Mouse (Mus musculus): ENCODE results near the gene Rbm8a. TPM values are rescaled to one million over a fixed set of nuclear protein-coding genes. Genes with fewer than 3 reads are reported as not detected.

Gene Rbm8a
- polyA plus RNA-seq, 1 experiment from 2014 or later: 176 TPM

GRCm38 (mm10) chr3:96596855-96597254 lies 32.9 kb upstream of the Rbm8a start:
- H3K4me2 ChIP-seq: peak overlapping the region; percentile 99
- peaks cover 53% of the 10 kb centered on the region for H3K4me1 ChIP-seq (replicated peaks)
- H3K36me3 ChIP-seq: no peaks in the 10 kb centered on the region
- peaks cover 39% of the 10 kb centered on the region for H3K27me3 ChIP-seq
- no peak for ATAC-seq (ENCODE audit: insufficient number of reproducible peaks, insufficient read depth, low FRiP score, low TSS enrichment, low read depth)
- H3K4me3 ChIP-seq (replicated peaks): peak overlapping the region; percentile 53
- no peaks in the 10 kb centered on the region for H3K9me3 ChIP-seq
- 4% methylated on average over 10 of the region's 12 CpGs for WGBS
- H3K9ac ChIP-seq (replicated peaks): peak overlapping the region; percentile 67
- no peak overlapping the region for H3K27ac ChIP-seq

DNA sequence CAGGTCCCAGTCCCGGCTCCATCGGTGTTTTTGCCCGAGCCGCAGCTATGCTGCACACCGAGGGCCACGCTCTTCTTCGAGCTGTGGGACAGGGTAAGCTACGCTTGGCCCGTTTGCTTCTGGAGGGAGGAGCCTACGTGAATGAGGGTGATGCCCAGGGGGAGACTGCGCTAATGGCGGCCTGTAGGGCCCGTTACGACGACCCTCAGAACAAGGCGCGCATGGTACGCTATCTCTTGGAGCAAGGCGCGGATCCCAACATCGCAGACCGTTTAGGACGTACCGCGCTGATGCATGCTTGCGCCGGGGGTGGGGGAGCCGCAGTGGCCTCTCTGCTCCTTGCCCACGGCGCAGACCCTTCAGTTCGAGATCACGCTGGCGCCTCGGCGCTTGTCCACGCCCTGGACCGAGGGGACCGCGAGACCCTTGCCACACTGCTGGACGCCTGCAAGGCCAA lies 32.3 kb upstream of the Rbm8a start:
- H3K36me3 ChIP-seq: no peaks in the 10 kb centered on the region
- H3K27me3 ChIP-seq: peaks cover 39% of the 10 kb centered on the region
- peaks cover 54% of the 10 kb centered on the region for H3K4me1 ChIP-seq (replicated peaks)
- no peaks in the 10 kb centered on the region for H3K9me3 ChIP-seq
- peak overlapping the region; percentile 53 for H3K4me3 ChIP-seq (replicated peaks)
- peak overlapping the region; percentile 67 for H3K9ac ChIP-seq (replicated peaks)
- no peak for ATAC-seq (ENCODE audit: insufficient number of reproducible peaks, insufficient read depth, low FRiP score, low TSS enrichment, low read depth)
- under 1% methylated on average over 40 of the region's 40 CpGs for WGBS
- peak overlapping the region; percentile 67 for H3K27ac ChIP-seq
- H3K4me2 ChIP-seq: peak overlapping the region; percentile 99

DNA sequence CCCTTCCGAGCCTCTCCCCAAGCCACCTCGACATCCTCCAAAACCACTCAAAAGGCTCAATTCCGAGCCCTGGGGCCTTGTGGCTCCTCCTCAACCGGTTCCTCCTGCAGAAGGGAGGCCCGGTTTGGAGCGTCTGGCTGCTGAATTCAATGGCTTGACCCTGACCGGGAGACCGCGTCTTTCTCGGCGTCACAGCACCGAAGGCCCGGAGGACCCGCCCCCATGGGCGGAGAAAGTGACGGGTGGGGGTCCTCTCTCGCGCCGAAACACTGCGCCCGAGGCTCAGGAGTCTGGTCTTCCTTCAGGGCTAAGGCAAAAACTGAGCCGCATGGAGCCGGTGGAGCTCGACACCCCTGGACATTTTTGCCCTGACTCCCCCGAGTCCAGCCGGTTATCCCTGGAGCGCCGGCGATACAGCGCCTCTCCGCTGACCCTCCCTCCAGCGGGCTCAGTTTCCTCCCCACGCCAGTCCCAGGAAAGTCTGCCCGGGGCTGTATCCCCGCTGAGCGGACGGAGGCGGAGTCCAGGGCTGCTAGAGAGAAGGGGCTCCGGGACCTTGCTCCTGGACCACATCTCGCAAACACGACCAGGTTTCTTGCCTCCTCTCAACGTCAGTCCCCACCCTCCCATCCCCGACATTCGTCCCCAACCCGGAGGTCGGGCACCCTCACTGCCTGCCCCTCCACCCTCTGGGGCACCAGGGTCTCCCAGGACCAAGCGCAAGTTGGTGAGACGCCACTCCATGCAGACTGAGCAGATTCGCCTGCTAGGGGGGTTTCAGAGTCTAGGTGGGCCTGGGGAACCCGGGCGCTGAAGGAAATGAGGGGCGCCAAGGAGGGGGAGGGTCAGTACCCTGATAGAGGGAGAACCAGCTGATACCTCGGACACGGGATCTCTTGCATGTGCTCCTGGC lies 31.3 kb upstream of the Rbm8a start:
- Histone ChIP-seq H3K9ac (replicated peaks) (peak overlapping the region; percentile 67), H3K27ac (peak overlapping the region; percentile 67), H3K4me2 (peak overlapping the region; percentile 99), H3K27me3 (peaks cover 39% of the 10 kb centered on the region), H3K4me1 (replicated peaks) (peaks cover 54% of the 10 kb centered on the region), H3K4me3 (replicated peaks) (peak overlapping the region; percentile 53), H3K36me3 (no peaks in the 10 kb centered on the region), H3K9me3 (no peaks in the 10 kb centered on the region)
- 1% methylated on average over 54 of the region's 54 CpGs for WGBS
- no peak for ATAC-seq (ENCODE audit: insufficient number of reproducible peaks, insufficient read depth, low FRiP score, low TSS enrichment, low read depth)

DNA sequence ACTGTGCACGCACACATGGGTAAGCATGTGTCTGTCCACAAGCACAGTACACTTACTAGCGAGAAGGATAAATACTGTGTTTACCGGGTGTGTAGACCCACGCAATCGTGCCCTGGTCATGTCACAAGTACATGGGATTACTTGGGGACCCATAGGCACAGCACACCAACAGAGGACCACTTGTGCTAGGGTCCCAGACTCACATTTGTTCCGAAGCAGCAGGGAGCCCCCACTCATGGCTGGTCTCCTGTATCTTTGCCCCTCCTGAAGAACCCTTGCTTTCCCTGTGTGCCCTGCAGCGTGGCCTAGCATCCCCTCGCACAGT lies 30.7 kb upstream of the Rbm8a start:
- peak overlapping the region; percentile 99 for H3K4me2 ChIP-seq
- no peak overlapping the region for H3K9ac ChIP-seq (replicated peaks)
- peak overlapping the region; percentile 53 for H3K4me3 ChIP-seq (replicated peaks)
- no peaks in the 10 kb centered on the region for H3K9me3 ChIP-seq
- H3K4me1 ChIP-seq (replicated peaks): peaks cover 59% of the 10 kb centered on the region
- no peaks in the 10 kb centered on the region for H3K36me3 ChIP-seq
- no peak for ATAC-seq (ENCODE audit: insufficient number of reproducible peaks, insufficient read depth, low FRiP score, low TSS enrichment, low read depth)
- no peak overlapping the region for H3K27ac ChIP-seq
- WGBS: 47% methylated on average over 8 of the region's 8 CpGs
- H3K27me3 ChIP-seq: peaks cover 39% of the 10 kb centered on the region

DNA sequence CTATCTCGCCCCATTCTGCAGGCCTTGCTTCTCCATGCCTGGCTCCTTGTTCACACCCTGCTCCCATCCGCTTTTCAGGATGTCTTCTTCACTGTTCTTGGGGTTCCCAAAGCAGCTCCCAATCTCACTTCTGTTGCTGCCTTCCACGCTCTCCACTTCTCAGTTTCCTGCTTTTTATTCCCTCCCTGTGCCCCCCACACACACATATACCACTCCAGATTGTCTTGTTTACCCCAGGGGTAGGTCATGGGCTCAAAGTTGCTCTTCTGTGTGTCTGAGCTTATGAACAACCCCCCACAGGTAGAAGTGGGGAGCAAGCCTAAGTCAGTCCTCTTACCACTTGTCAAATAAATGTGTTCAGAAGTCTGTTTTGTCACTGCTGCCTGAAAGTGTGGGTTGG lies 30.3 kb upstream of the Rbm8a start:
- Histone ChIP-seq H3K4me1 (replicated peaks) (peaks cover 59% of the 10 kb centered on the region), H3K27ac (no peak overlapping the region), H3K27me3 (peaks cover 39% of the 10 kb centered on the region), H3K4me3 (replicated peaks) (no peak overlapping the region; the same call in 1 of the 2 replicates), H3K36me3 (0 out of 2 replicates have a peak, but pooled peaks cover 2% of the 10 kb centered on the region), H3K9me3 (no peaks in the 10 kb centered on the region), H3K9ac (replicated peaks) (no peak overlapping the region), H3K4me2 (peak overlapping the region; percentile 99; the same call in 1 of the 2 replicates)
- 73% methylated on average over 3 of the region's 3 CpGs for WGBS
- no peak for ATAC-seq (ENCODE audit: insufficient number of reproducible peaks, insufficient read depth, low FRiP score, low TSS enrichment, low read depth)

DNA sequence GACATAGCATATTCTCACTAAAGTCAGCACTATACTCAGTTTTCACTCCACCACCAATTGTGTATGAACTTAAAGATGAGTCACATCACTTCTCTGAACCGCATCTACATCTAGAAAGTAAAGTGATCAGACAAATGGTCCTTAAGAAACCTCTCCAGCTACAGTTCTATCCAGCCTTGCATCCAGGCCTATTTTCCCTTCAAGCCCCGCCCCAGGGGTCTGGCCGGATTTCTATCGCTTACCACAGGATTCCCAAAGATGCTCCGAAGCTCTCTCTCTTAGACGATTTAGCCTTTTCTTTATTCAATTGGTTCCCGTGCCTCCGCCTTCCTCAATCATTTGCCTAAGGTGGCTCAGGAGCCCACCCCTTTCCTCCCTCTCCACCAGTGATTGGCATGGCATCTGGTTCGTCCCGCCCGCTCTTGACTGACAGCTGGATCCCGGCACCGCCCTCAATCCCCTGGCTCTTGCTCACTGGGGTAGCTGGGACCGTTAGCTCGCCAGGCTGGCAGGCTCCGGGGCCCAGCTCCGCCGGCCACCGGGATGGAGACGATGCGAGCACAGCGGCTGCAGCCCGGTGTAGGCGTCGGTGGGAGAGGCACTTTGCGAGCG lies 29.0 kb upstream of the Rbm8a start, which contains the start of gene Lix1l:
TSS of gene Lix1l (plus strand) at position 511 of the 612 bp plus-strand sequence.
- Histone ChIP-seq H3K9me3 (no peaks in the 10 kb centered on the region), H3K4me2 (peak within 1 kb of the TSS; percentile 78), H3K9ac (replicated peaks) (peak within 1 kb of the TSS; percentile 96), H3K4me3 (replicated peaks) (peak within 1 kb of the TSS; percentile 87), H3K27me3 (peaks cover 28% of the 10 kb centered on the region), H3K4me1 (replicated peaks) (peaks cover 55% of the 10 kb centered on the region), H3K36me3 (peaks cover 10% of the 10 kb centered on the region; the same call in 1 of the 2 replicates), H3K27ac (peak within 1 kb of the TSS; percentile 94)
- ATAC-seq (ENCODE audit: insufficient number of reproducible peaks, insufficient read depth, low FRiP score, low TSS enrichment, low read depth): peak; percentile 94
- 2% methylated on average over 27 of the region's 27 CpGs for WGBS

- WGBS: 1% methylated on average over 33 of the region's 40 CpGs
- ATAC-seq (ENCODE audit: insufficient number of reproducible peaks, insufficient read depth, low FRiP score, low TSS enrichment, low read depth): peak; percentile 49
- Histone ChIP-seq H3K27me3 (peaks cover 22% of the 10 kb centered on the region), H3K4me1 (replicated peaks) (peaks cover 49% of the 10 kb centered on the region), H3K36me3 (peaks cover 10% of the 10 kb centered on the region; the same call in 1 of the 2 replicates), H3K4me3 (replicated peaks) (peak overlapping the region; percentile 87), H3K9me3 (no peaks in the 10 kb centered on the region), H3K27ac (peak overlapping the region; percentile 94), H3K4me2 (peak overlapping the region; percentile 78), H3K9ac (replicated peaks) (peak overlapping the region; percentile 96)
Measured at GRCm38 (mm10) chr3:96601251-96601787, 28.4 kb upstream of the Rbm8a start.

DNA sequence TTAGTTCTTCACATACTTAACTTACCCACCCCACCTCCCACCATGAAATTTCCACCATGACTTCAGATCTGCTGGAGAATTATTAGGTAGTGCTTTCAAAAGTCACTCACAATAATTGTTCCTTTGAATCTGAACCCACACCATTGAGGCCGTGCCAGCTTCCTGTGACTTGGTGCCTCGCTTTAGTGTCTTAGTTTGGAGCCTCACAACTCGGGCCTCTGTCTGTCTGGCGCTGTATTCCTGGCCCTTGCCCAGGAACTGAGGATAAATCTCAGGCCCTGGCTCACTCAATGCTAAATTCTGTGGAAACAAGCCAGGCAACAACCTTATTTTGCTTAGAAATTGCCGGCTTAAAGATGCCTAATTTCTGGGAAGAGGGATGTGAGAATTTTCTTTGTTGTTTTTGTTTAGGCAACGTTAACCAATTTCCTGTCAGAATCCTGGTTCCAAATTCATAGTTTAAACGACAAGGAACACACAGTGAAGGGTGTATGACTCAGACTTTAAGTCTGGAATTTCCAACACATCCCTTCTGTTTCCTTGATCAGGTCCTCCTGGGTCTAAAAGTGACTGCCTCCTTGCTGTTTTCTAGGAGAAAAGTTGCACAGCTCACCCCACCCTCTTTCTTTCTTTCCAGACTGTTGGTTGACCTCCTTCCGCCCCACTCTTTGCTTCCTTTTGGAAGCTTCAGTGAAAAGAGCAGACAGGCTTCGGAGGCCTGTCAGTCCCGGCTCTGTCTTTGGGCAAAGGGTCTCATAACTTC lies 27.6 kb upstream of the Rbm8a start:
- H3K9me3 ChIP-seq: no peaks in the 10 kb centered on the region
- peak overlapping the region; percentile 96 for H3K9ac ChIP-seq (replicated peaks)
- no peak for ATAC-seq (ENCODE audit: insufficient number of reproducible peaks, insufficient read depth, low FRiP score, low TSS enrichment, low read depth)
- H3K27ac ChIP-seq: peak overlapping the region; percentile 94
- peak overlapping the region; percentile 78 for H3K4me2 ChIP-seq
- 38% methylated on average over 10 of the region's 10 CpGs for WGBS
- H3K27me3 ChIP-seq: peaks cover 14% of the 10 kb centered on the region
- H3K4me3 ChIP-seq (replicated peaks): peak overlapping the region; percentile 87
- H3K36me3 ChIP-seq: peaks cover 10% of the 10 kb centered on the region; the same call in 1 of the 2 replicates
- H3K4me1 ChIP-seq (replicated peaks): peaks cover 41% of the 10 kb centered on the region

DNA sequence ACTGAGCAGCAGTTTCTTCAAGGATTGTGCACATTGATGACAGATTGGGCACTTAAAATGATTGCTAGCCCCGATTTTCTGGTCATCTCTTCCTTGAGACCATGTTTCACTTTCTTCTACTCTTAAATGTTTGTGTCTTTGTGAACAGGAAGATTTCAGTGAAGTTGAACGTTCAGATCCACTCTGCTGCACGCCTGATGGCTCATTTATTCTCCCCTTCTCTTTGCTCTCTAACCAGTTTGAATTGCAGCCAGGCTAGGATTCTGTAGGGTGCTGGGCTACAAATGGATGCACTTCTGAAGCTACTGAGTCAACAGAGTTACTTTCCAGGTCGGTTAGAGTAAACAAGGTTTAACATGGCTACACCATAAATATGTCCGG lies 27.0 kb upstream of the Rbm8a start:
- H3K9ac ChIP-seq (replicated peaks): peak overlapping the region; percentile 96
- 34% methylated on average over 5 of the region's 5 CpGs for WGBS
- no peak for ATAC-seq (ENCODE audit: insufficient number of reproducible peaks, insufficient read depth, low FRiP score, low TSS enrichment, low read depth)
- H3K27ac ChIP-seq: peak overlapping the region; percentile 94
- H3K4me1 ChIP-seq (replicated peaks): peaks cover 35% of the 10 kb centered on the region
- peaks cover 12% of the 10 kb centered on the region for H3K27me3 ChIP-seq
- no peaks in the 10 kb centered on the region for H3K9me3 ChIP-seq
- H3K4me3 ChIP-seq (replicated peaks): peak overlapping the region; percentile 87
- H3K36me3 ChIP-seq: peaks cover 10% of the 10 kb centered on the region; the same call in 1 of the 2 replicates
- H3K4me2 ChIP-seq: peak overlapping the region; percentile 78

DNA sequence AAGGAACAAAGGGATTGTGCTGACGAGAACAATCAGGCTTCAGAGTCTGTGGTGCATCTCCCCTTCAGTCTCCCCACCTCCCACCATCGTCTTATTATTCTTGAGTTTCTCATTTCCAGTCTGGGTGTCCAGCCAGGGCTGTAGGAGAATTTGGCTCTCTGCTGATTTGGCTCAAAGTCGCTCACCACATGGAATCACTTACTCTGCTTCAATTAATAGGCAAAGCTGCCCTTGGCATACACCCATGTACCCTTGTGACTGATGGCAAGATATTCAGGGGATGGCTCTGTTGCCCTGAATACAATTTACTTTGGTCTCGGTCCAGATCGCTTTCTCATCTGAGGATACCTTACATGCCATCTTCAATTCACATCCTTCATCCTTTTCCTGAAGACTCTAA lies 26.4 kb upstream of the Rbm8a start:
- ATAC-seq (ENCODE audit: insufficient number of reproducible peaks, insufficient read depth, low FRiP score, low TSS enrichment, low read depth): no peak
- Histone ChIP-seq H3K4me2 (peak overlapping the region; percentile 78), H3K27ac (no peak overlapping the region), H3K4me3 (replicated peaks) (peak overlapping the region; percentile 87), H3K4me1 (replicated peaks) (peaks cover 33% of the 10 kb centered on the region), H3K9me3 (no peaks in the 10 kb centered on the region), H3K36me3 (peaks cover 10% of the 10 kb centered on the region; the same call in 1 of the 2 replicates), H3K27me3 (peaks cover 12% of the 10 kb centered on the region), H3K9ac (replicated peaks) (peak overlapping the region; percentile 96)
- WGBS: 63% methylated on average over 5 of the region's 5 CpGs
